Mouse (Mus musculus): ENCODE data around the gene Nploc4. TPM values are rescaled to one million over a fixed set of nuclear protein-coding genes. Genes with fewer than 3 reads are reported as not detected.
"Not testable (repeated sequence)": the region's sequence is repeated elsewhere in the genome, so short reads cannot be mapped to it uniquely, and the experiment has no call there.

Gene Nploc4
- total RNA-seq, 1 experiment from 2014 or later, result 83.9 TPM

- DNase-seq, result no peak
These were observed 5.3 kb upstream of the Nploc4 start for GRCm38 (mm10) chr11:120442765-120443280.

- DNase-seq, result no peak
These were observed 4.8 kb upstream of the Nploc4 start, which contains the start of gene Tspan10 for GRCm38 (mm10) chr11:120442344-120442743. Gene Tspan10, plus strand, starts transcription at chr11:120442644.

- DNase-seq, result no peak
These were observed 413 bp upstream of the Nploc4 start for GRCm38 (mm10) chr11:120437857-120438385.

- no peak for DNase-seq
These were observed 10.8 kb downstream of the Nploc4 start for GRCm38 (mm10) chr11:120426727-120427126.

DNA sequence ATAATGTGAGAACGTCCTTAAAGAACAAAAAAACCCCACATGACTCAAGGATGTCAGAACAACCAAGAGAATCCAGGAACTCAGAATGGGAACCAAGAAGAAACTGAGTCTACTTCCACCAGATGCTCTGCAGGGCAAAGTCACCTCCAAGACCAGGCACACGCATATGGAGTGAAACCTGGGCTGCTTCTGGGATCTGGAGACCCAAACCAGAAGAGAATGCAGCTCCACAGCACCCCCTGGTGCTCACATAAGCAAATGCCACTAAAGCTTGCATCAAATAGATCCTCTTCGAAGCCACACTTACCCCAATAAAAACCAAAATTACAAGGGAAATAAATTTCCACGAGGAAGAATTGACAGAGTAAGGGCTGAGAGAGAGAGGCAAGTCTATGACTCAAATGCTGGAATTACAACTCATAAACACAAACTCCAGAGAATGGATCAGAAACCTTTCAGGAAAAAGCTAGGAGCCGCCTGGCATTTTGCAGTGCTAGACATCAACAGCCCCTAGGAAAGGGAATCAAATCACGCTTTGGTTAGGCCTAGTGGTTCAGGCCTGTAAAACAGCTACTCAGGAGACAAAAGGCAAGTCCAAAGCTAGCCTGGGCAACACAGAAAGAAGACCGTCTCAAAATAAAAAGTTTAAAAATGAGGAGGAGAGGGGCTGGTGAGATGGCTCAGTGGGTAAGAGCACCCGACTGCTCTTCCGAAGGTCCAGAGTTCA lies 13.8 kb downstream of the Nploc4 start:
- peak; percentile 69 for DNase-seq

- DNase-seq, result peak; percentile 15
These were observed 14.6 kb downstream of the Nploc4 start for GRCm38 (mm10) chr11:120422651-120423568.

DNA sequence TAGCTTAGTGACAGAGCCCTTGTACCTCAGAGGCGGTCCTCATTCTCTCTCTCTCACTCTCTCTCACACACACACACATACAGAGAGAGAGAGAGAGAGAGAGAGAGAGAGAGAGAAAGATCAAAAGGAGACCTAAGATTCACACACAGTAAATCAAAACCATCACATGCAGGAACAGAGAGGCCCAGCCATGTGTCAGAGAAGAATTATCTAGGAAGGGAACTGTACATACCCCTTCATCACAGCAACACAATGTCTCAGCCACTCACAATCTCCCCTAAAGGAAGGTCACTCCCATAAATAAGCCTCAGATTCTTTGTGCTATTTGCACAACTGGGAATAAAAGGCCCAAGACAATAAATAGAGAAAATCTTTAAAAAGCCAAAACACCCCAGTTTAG lies 18.9 kb downstream of the Nploc4 start:
- DNase-seq, result no peak

GRCm38 (mm10) chr11:120417852-120418251 lies 19.7 kb downstream of the Nploc4 start:
- DNase-seq, result no peak

GRCm38 (mm10) chr11:120413621-120414020 lies 23.9 kb downstream of the Nploc4 start:
- DNase-seq, result not testable (repeated sequence)

DNA sequence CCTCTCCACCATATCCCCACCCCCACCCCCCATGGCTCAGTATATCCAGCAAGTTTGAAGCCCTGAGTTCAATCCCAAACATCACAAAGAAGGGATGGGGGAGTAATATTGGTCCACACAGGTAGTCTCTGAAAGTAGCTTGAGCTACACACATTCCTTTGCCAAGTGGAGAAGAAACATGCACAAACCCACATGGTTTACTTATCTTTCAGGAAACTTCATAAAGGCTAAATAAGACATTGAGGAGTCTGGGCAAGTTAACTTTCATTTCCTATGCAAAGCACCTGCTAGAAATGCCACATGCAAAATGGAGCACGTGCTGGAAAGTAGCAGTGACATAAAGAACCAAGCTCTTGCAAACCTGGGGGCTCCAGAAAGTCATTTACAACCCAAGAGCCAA lies 31.1 kb downstream of the Nploc4 start:
- no peak for DNase-seq

- no peak for DNase-seq
These were observed 31.6 kb downstream of the Nploc4 start for GRCm38 (mm10) chr11:120405867-120406266.

DNA sequence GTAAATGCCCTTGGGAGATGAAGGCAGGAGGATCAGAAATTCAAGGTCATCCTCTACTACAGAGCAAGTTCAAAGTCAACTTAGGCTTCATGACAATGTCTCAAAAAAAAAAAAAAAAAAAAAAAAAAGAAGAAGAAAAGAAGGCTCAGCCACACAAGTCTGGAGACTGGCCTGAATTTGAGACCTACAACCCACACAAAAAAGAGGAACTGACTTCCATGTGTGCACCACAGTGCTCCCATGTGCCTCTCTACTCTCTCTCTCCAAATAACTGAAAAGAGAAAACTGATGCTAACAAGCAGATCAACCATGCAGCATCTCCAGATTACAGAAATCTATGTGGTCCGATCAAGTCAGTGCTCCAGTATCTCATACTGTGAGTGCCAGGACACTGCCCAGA lies 32.7 kb downstream of the Nploc4 start:
- no peak for DNase-seq

DNA sequence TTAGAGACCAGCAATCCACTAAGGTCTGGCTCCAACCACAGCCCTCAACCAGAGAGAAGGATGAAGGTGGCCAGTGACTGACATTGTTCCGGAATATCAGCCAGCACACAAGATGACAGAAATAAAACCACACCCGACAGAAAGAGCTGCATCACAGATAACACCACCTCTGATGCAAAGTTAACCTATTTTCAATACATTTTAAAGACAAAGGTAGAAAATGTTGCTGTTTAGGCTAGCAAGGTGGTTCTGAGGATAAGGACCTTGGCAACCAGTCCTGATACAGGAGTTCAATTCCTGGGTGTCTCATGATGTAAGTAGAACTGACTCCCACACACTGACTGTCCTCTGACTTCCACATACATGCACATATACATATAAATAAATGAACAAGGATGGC lies 38.2 kb downstream of the Nploc4 start:
- no peak for DNase-seq

DNA sequence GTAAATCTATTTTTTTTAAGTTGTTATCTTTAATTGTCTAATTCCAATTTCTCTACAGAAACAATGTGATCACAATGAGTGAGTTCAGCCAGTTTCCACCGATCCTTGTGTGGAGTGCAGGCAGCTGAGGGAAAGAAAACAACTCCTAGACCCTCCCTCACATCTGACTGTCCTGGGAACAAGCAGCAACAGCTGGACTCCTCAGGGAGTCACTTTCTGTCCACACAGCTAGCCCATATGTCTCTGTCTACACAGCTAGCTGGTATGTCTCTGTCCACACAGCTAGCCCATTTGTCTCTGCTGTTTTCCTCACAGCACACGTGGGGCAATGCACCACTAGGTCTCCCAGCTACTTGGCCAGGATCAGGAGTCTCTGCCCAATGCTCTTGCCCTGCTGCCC lies 39.9 kb downstream of the Nploc4 start:
- DNase-seq, result no peak

- no peak for DNase-seq
These were observed 41.8 kb downstream of the Nploc4 start for GRCm38 (mm10) chr11:120395661-120396060.

- DNase-seq, result no peak
These were observed 48.9 kb downstream of the Nploc4 start for GRCm38 (mm10) chr11:120388580-120388979.

DNA sequence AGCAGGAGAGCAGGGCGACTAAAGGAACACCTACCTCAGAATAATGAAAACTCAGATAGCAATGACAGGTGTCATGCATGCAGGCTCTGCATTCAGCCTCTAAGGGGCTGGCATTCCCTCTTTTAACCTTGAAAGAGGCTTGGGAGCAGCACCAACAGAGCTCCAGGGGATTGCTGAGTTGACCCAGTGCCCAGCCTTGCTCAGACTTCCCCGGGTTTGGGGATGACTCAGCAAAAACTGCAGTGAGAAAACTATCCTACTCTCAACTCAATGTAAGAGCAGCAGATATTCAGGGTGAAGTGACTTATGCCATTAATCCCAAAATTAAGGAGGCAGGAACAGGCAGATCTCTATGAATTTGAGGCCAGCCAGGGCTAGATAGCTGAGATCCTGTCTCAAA lies 50.4 kb downstream of the Nploc4 start:
- DNase-seq, result peak; percentile 57

DNA sequence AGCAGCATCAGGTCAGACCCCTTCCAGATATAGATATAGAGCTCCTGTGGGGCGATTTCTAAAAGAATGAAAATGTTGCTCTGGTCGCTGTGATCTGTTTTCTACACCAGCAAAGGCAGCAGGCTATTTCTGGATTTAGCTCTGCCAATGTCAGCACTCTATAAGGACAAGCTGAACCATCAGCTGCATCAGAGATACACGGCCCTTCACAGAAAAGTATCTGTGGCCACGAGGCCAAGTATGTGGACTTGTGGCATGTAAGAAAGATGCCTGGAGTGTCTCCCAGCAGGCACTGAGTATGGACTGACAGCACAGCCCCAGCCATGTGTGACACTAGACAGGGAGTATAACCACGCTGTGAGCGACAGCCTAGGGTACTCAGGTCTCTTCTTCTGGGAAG lies 50.9 kb downstream of the Nploc4 start:
- DNase-seq, result no peak

DNA sequence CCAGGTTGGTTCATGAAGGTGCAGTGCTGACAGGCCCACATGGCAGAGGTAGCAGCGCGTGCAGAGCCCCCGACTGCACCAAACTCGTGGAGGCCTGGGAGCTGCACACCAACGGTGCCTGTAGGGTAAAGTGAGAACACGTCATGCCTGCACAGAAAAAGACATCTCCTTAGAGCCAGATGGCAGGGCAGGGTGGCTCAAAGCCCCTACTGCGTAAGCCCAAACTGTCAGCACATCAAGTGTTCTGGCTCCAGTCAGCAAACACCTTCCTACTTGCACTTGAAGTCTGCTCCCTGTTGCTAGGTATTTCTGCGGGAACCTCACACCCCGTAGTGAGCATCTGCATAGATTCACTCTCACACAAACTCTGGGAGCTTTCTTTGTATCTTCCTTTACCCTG lies 55.0 kb downstream of the Nploc4 start:
- no peak for DNase-seq

DNA sequence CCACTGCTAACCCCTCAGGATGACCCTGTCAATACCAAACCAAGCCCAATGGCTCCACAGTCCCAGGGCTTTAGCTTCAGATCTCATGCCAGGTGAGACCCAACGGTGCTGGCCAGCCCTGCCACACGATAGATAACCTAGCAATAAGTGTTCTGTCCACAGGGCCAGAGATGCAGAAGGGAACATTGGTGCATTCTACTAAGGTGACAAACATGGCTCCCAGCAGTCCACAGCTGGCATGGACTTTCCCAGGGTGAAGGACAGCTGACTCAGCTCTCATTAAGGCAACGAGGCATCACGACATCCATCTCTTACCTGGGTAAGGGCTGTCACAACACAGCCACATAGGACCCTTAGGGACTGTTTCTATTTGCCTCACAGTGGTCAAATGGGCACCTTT lies 56.4 kb downstream of the Nploc4 start:
- peak; percentile 2 for DNase-seq

- DNase-seq, result no peak
These were observed 57.2 kb downstream of the Nploc4 start for GRCm38 (mm10) chr11:120380271-120380670.

GRCm38 (mm10) chr11:120378611-120379540 lies 58.6 kb downstream of the Nploc4 start, which contains the start of gene Faap100:
Gene Faap100, minus strand, starts transcription at chr11:120378764.
- peak; percentile 90 for DNase-seq
